Mouse (Mus musculus): ENCODE data around the gene Trpm3. TPM values are rescaled to one million over a fixed set of nuclear protein-coding genes. Genes with fewer than 3 reads are reported as not detected.

The Trpm3 gene
- total RNA-seq, 1 experiment from 2014 or later, result not detected

DNA sequence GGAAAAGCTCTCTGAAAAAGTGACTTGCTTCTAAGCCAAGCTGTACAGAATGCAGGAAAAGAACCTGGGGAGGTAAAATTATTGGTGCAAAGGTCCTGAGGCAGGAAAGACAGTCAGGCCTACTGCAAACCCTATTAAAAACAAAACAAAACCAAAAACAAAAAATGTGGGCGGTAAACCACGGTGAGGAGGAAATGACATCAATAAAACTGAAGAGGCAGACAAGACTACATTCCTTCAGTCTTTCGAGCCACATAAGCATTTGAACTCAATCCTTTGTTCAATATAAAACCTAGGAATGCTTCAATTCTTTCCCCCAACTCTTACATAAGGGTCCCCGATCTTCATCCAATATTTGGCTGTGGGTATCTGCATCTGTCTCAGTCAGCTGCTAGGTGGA, 814.3 kb downstream of the Trpm3 start:
- no peak for ATAC-seq (replicated peaks in 1 of 2; ENCODE audit: insufficient read depth in 1 of 2, low FRiP score in 2 of 2, low TSS enrichment in 1 of 2, low read depth in 1 of 2, poor library complexity in 2 of 2, severe bottlenecking in 2 of 2)

GRCm38 (mm10) chr19:22958414-22958813, 819.6 kb downstream of the Trpm3 start:
- no peak for ATAC-seq (replicated peaks in 1 of 2; ENCODE audit: insufficient read depth in 1 of 2, low FRiP score in 2 of 2, low TSS enrichment in 1 of 2, low read depth in 1 of 2, poor library complexity in 2 of 2, severe bottlenecking in 2 of 2)

DNA sequence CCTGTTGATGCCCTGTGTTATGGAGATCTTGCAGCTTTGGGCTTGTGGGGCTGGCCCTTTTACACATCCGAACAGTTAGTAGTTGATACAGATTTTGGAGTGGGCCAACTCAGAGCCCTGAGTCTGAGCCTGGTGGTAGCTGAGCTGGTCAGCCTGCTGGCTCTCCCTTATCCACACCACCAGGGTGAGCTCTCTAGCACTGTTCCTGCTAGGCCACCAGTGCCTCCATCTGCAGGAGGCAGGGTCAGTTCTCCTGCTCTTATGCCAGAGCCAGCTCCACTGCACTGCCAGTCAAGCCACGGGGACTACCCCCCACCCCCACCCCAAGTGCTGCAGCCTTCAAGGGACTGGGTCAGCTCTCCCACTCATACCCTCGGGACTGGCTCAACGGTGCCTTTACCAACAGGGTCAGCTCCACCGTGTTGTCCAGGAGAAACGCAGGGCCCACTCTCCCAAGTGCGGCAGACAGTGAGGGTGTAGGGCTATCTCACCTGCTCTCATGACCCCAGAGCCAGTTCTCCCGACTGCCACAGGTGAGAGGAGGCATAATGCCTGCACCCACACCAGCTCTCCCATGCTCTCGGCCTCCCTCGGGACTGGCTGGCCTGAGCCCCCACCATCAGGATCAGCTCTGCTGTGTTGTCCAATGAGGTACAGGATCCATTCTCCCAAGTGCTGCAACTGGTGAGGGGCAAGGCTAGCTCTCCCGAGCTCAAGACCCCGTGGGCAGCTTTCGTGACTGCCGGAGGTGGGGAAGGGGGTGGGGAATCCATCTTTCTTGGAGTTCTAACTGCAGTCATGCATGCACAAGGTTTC, 821.8 kb downstream of the Trpm3 start:
- ATAC-seq (replicated peaks in 1 of 2; ENCODE audit: insufficient read depth in 1 of 2, low FRiP score in 2 of 2, low TSS enrichment in 1 of 2, low read depth in 1 of 2, poor library complexity in 2 of 2, severe bottlenecking in 2 of 2), result no peak

DNA sequence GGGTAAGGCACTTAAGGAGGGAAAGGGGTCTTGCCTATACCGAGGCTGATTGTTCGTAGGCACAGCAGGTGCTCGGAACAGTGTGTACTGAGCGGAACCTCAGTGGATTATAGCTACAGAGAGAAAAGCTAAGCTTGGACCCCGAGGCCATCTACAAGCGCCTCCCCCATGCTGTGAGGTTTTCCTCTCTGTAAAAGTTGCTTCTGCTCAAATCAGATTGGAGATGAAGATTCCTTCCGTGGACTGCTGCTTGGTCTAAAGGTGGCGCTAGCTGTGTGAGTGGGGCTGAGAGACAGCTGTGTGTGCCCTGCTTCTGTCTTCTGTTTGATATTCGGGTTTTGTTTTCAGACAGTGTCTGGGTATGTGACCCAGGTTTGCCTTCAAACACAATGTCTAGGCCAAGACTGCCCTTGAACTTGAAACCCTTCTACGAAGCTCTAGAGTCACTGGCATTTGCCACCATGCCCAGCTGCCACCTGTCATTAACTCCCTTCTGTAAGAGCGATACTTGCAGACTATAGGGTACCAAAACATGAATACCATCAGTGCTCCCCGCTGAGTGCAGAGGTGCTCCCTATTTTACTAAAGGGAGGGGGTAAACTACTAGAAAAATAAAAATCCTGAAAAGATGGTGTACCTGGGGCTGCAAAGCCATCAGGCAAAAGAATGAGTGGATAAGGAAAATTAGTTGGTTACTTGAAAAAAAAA, 823.3 kb downstream of the Trpm3 start:
- no peak for ATAC-seq (replicated peaks in 1 of 2; ENCODE audit: insufficient read depth in 1 of 2, low FRiP score in 2 of 2, low TSS enrichment in 1 of 2, low read depth in 1 of 2, poor library complexity in 2 of 2, severe bottlenecking in 2 of 2)

DNA sequence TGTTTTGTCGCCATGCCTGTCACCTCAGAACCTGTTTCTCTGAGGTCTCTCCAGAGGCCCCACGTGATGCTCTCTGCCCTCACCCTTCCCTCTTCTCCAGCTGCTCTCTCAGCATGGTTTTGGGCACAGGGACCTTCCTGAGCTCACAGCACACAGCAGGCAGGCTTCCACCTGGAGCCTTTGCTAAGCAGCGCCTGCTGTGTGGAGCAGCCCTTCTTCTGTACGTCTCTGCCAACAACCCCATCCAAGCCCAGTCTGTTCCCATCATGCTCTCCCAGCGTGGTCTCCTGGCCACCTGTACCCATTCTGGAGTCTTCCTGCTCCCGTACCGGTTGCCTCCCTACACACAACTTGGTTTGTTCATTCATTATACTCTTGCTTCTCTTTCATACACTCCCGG, 823.9 kb downstream of the Trpm3 start:
- no peak for ATAC-seq (replicated peaks in 1 of 2; ENCODE audit: insufficient read depth in 1 of 2, low FRiP score in 2 of 2, low TSS enrichment in 1 of 2, low read depth in 1 of 2, poor library complexity in 2 of 2, severe bottlenecking in 2 of 2)

DNA sequence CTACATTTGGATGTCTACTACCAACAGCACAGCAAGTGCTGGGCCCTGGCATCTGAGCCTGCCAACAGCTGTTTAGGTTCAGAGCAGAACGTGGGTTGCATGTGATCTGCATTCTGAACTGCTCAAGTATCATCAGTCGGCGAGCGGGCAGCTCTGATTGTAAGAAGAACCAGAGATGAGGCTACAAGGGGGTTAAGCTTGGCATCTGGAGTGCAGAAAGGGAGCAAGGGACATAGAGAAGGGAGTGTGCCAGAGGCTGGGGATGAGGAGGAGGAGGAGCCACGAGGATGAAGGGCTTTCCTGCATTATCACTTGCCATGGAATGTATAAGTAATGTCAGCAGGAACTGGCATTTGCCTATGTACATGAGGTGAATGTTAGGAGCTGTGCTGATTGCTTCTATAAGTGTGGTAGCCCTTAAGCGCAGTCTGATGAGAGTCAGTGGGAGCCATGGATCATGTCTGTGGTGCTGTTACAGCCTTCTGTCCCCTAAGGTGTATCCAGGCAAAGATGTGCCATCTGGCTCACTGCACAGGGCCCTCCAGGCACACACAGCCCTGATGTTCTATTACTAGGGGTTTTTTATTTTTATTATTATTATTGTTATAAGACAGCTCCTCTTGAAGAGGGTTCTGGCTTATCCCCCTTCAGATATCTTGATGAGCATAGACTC, 825.0 kb downstream of the Trpm3 start:
- ATAC-seq (replicated peaks in 1 of 2; ENCODE audit: insufficient read depth in 1 of 2, low FRiP score in 2 of 2, low TSS enrichment in 1 of 2, low read depth in 1 of 2, poor library complexity in 2 of 2, severe bottlenecking in 2 of 2), result no peak

DNA sequence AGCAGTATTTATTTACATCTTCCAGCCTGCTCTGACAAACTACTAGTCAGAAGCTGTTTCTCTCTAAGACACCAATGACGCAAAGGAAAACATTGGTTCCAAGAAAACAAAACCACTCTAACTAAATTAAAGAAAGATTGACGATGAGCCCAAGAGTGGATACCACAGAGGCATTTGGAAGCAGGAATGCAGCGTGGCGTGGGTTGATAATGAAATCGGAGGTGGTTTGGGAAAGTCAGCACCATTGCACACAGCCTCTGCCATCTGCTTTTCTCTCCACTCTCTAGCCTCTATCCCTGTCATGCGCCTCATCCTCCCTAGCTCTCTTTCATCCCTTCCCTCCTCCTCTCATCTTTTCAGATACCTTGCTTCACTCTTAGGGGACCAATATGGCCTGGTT, 826.6 kb downstream of the Trpm3 start:
- no peak for ATAC-seq (replicated peaks in 1 of 2; ENCODE audit: insufficient read depth in 1 of 2, low FRiP score in 2 of 2, low TSS enrichment in 1 of 2, low read depth in 1 of 2, poor library complexity in 2 of 2, severe bottlenecking in 2 of 2)

DNA sequence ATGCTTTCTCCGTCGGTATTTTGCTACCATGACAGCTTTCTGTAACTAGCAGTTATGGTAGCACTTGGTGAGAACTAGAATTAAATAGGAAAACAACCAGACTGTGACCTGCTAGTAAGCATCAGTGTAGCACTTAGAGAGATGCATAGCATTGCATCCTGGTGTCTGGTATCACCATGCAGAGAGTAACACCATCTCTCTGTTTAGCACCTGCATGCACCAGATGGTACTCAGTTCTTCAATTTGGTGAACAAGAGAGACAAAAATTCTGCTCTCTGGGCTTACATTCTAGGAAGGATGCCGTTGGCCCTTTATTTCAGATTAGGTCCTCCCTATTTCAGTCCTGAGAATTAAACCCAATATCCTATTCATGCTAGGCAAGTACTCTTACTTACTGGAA, 834.4 kb downstream of the Trpm3 start:
- no peak for ATAC-seq (replicated peaks in 1 of 2; ENCODE audit: insufficient read depth in 1 of 2, low FRiP score in 2 of 2, low TSS enrichment in 1 of 2, low read depth in 1 of 2, poor library complexity in 2 of 2, severe bottlenecking in 2 of 2)

GRCm38 (mm10) chr19:22973727-22974126, 834.9 kb downstream of the Trpm3 start:
- ATAC-seq (replicated peaks in 1 of 2; ENCODE audit: insufficient read depth in 1 of 2, low FRiP score in 2 of 2, low TSS enrichment in 1 of 2, low read depth in 1 of 2, poor library complexity in 2 of 2, severe bottlenecking in 2 of 2), result no peak

DNA sequence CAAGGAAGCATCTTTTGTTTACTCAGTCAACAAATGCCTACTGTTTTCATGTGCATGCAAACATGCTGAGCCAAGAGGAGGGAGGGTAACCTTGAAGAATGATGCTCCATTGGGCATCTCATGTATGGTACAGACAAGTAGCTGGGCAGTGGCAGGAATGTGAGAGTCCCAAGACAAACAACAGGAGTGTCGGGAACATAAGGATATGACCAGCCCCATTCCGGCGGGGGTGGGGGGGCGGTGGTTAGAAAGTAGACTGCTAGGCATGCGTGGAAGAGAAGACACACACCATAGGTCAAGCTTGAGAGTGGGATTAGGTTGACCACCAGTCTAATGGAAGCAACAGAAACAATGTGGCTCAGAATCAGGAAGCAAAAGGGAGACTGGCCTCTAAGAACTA, 837.0 kb downstream of the Trpm3 start:
- ATAC-seq (replicated peaks in 1 of 2; ENCODE audit: insufficient read depth in 1 of 2, low FRiP score in 2 of 2, low TSS enrichment in 1 of 2, low read depth in 1 of 2, poor library complexity in 2 of 2, severe bottlenecking in 2 of 2), result no peak

DNA sequence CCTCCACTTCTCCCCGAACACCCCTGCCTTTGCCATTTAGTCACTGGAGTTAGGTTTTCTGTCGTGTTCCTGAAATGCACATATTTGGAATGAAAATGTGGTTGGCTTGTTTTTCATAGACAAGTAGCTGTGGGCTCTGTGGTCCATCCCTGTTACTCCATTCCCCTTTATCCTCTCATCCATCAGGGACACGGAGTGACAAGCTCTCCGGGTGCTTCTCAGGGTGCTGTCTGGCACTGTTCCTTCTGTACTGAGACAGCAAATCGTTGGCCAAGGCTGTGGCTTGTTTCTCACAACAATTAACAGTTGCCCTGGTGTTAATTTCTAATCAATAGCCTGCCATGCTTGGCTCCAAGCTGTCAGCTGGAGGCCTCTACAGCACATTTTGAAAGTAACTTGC, 838.7 kb downstream of the Trpm3 start:
- no peak for ATAC-seq (replicated peaks in 1 of 2; ENCODE audit: insufficient read depth in 1 of 2, low FRiP score in 2 of 2, low TSS enrichment in 1 of 2, low read depth in 1 of 2, poor library complexity in 2 of 2, severe bottlenecking in 2 of 2)

- no peak for ATAC-seq (replicated peaks in 1 of 2; ENCODE audit: insufficient read depth in 1 of 2, low FRiP score in 2 of 2, low TSS enrichment in 1 of 2, low read depth in 1 of 2, poor library complexity in 2 of 2, severe bottlenecking in 2 of 2)
These were observed 839.9 kb downstream of the Trpm3 start for GRCm38 (mm10) chr19:22978763-22979162.

DNA sequence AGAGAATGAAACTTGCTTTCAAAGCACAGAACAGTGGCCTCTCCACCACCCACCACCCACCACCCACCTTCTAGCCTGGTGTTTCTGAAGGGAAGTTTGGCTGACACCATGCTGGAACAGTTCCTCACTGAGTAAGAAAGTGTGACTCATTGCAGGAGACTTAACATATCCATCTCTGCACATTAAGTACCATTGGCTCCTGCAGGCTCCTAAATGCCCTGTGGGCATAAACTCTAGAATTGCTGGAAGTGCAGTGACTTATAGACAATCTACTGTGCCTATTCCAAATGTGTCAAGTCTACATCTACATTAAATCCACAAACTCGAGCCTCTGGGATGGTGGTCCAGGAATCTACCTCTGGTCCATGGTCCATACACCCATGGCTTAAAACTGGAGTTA, 840.3 kb downstream of the Trpm3 start:
- ATAC-seq (replicated peaks in 1 of 2; ENCODE audit: insufficient read depth in 1 of 2, low FRiP score in 2 of 2, low TSS enrichment in 1 of 2, low read depth in 1 of 2, poor library complexity in 2 of 2, severe bottlenecking in 2 of 2), result no peak

GRCm38 (mm10) chr19:22987914-22988313, 849.1 kb downstream of the Trpm3 start:
- ATAC-seq (replicated peaks in 1 of 2; ENCODE audit: insufficient read depth in 1 of 2, low FRiP score in 2 of 2, low TSS enrichment in 1 of 2, low read depth in 1 of 2, poor library complexity in 2 of 2, severe bottlenecking in 2 of 2), result no peak

DNA sequence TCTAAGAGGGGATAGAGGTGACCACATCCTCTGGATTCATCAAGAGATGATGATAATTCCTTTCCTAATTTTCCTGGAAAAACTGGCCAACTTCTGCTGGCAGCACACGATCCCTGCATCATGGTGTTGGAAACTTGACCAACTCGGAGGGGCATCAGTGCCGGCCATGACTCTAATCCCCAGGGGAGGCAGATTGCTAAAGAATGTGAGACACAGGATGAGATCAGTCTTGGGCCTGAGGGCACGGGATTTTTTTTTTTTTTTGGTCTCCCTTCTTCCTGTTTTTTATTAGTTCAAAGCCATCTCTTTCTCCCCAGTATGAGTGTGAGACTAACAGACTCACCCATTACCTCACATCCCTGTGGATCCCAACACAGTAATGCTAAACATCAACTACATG, 855.1 kb downstream of the Trpm3 start:
- no peak for ATAC-seq (replicated peaks in 1 of 2; ENCODE audit: insufficient read depth in 1 of 2, low FRiP score in 2 of 2, low TSS enrichment in 1 of 2, low read depth in 1 of 2, poor library complexity in 2 of 2, severe bottlenecking in 2 of 2)

DNA sequence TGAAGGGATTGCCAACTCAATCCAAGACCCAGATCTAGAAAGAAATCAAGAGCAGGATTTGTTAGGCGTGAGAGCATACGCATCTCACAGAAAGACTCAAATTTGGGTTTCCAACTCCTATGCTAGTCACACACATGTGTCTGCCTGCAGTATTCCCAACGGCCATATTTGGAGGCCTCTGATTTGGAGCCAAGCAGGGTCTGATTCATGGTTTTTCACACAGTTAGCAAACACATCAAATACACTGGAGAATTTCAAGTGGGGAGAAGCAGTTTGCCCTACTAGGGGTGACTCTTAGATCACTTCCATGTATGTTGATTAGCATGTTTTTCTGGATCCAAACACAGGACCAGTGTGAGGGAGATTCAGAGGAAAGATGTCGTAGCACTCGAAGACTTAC, 855.7 kb downstream of the Trpm3 start:
- no peak for ATAC-seq (replicated peaks in 1 of 2; ENCODE audit: insufficient read depth in 1 of 2, low FRiP score in 2 of 2, low TSS enrichment in 1 of 2, low read depth in 1 of 2, poor library complexity in 2 of 2, severe bottlenecking in 2 of 2)

DNA sequence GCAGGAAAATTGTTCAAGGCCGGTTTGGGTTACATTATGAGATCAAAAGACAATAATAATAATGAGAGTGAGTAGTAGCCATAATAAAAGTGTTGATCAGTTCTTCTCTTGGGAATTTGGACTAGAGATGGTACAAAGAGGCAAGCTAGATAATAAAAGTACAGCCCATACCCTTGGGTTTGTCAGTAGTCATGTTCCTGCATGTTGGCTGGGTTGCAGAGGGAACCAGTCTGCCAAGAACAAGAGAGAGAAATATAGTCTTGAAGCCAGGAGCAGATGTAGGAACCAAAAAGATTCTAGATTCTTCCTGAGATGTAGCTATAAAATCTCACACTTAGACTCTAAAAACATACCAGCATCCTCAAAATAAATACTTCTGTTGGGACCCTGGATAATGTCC, 861.4 kb downstream of the Trpm3 start:
- no peak for ATAC-seq (replicated peaks in 1 of 2; ENCODE audit: insufficient read depth in 1 of 2, low FRiP score in 2 of 2, low TSS enrichment in 1 of 2, low read depth in 1 of 2, poor library complexity in 2 of 2, severe bottlenecking in 2 of 2)

- no peak for ATAC-seq (replicated peaks in 1 of 2; ENCODE audit: insufficient read depth in 1 of 2, low FRiP score in 2 of 2, low TSS enrichment in 1 of 2, low read depth in 1 of 2, poor library complexity in 2 of 2, severe bottlenecking in 2 of 2)
These were observed 865.0 kb downstream of the Trpm3 start for GRCm38 (mm10) chr19:23003861-23004260.
